Mouse (Mus musculus) hindbrain, embryonic 10.5 days (tissue): Measurements from ENCODE around the gene Muc3. TPM values are rescaled to one million over a fixed set of nuclear protein-coding genes. Genes with fewer than 3 reads are reported as not detected.
A peak's percentile ranks its signal among the peaks of the same experiment; 100 is the strongest.
"Not testable (repeated sequence)": the region's sequence is repeated elsewhere in the genome, so short reads cannot be mapped to it uniquely, and the experiment has no call there.

Source experiments
- DNase-seq: peaks from one replicate; pipeline ENCODE4 v3.0.0-alpha.2; 2017; ENCODE audit warnings: low spot score
- H3K27ac ChIP-seq: fragments of 300-500 bp; sonication (generic); 2 replicates; pipeline ENCODE4 v1.5.1; 2016; ENCODE audit warnings: mild to moderate bottlenecking, moderate library complexity
- H3K27me3 ChIP-seq: fragments of 300-500 bp; sonication (generic); 2 replicates; pipeline ENCODE4 v1.6.1; 2016; ENCODE audit warnings: mild to moderate bottlenecking; ENCODE audit not compliant: poor library complexity, insufficient read depth, severe bottlenecking
- H3K36me3 ChIP-seq: fragments of 300-500 bp; sonication (generic); 2 replicates; pipeline ENCODE4 v1.6.1; 2016; ENCODE audit warnings: mild to moderate bottlenecking, moderate library complexity
- H3K4me1 ChIP-seq: fragments of 300-500 bp; sonication (generic); replicated peaks from 2 replicates; pipeline ENCODE4 v1.6.1; 2016; ENCODE audit warnings: mild to moderate bottlenecking
- H3K4me3 ChIP-seq: fragments of 300-500 bp; sonication (generic); 2 replicates; pipeline ENCODE4 v1.5.1; 2016; ENCODE audit warnings: mild to moderate bottlenecking, moderate library complexity
- H3K9me3 ChIP-seq: fragments of 300-500 bp; sonication (generic); 2 replicates; pipeline ENCODE4 v1.6.1; 2016; ENCODE audit warnings: mild to moderate bottlenecking, moderate library complexity
- WGBS: fragments of 180-500 bp; shearing (Covaris S2); methylation state at CpG from one replicate; pipeline ENCODE4 v1.1.7; 2016; 5-methylcytosine and 5-hydroxymethylcytosine counted together
- polyA plus RNA-seq: library from polyadenylated mRNA; unstranded; fragments of >200 nt; fragmentation: Nextera tagmentation; extraction: Ambion mirVana; gene quantifications from 2 replicates; pipeline ENCODE4 v1.2.1, GENCODE M21; 2016

Muc3 gene
- polyA plus RNA-seq, 1 experiment from 2014 or later, result not detected

- not testable (repeated sequence) for H3K4me3 ChIP-seq, DNase-seq, H3K27ac ChIP-seq, H3K27me3 ChIP-seq, H3K9me3 ChIP-seq
- H3K4me1 ChIP-seq, result peaks cover 27% of the 10 kb centered on the region
- peaks cover 17% of the 10 kb centered on the region for H3K36me3 ChIP-seq
- 93% methylated on average over 3 of the region's 3 CpGs for WGBS
Measured at GRCm38 (mm10) chr5:137117994-137118393, 31.1 kb downstream of the Muc3 start.

- no peak for DNase-seq
- H3K27ac ChIP-seq, result no peak overlapping the region
- 79% methylated on average over 2 of the region's 2 CpGs for WGBS
- H3K27me3 ChIP-seq, result no peaks in the 10 kb centered on the region
- H3K36me3 ChIP-seq, result peaks cover 26% of the 10 kb centered on the region
- H3K4me3 ChIP-seq, result no peak overlapping the region
- H3K4me1 ChIP-seq, result peaks cover 20% of the 10 kb centered on the region
- peaks cover 8% of the 10 kb centered on the region; the same call in 1 of the 2 replicates for H3K9me3 ChIP-seq
Measured at GRCm38 (mm10) chr5:137116987-137117386, 32.1 kb downstream of the Muc3 start.

DNA sequence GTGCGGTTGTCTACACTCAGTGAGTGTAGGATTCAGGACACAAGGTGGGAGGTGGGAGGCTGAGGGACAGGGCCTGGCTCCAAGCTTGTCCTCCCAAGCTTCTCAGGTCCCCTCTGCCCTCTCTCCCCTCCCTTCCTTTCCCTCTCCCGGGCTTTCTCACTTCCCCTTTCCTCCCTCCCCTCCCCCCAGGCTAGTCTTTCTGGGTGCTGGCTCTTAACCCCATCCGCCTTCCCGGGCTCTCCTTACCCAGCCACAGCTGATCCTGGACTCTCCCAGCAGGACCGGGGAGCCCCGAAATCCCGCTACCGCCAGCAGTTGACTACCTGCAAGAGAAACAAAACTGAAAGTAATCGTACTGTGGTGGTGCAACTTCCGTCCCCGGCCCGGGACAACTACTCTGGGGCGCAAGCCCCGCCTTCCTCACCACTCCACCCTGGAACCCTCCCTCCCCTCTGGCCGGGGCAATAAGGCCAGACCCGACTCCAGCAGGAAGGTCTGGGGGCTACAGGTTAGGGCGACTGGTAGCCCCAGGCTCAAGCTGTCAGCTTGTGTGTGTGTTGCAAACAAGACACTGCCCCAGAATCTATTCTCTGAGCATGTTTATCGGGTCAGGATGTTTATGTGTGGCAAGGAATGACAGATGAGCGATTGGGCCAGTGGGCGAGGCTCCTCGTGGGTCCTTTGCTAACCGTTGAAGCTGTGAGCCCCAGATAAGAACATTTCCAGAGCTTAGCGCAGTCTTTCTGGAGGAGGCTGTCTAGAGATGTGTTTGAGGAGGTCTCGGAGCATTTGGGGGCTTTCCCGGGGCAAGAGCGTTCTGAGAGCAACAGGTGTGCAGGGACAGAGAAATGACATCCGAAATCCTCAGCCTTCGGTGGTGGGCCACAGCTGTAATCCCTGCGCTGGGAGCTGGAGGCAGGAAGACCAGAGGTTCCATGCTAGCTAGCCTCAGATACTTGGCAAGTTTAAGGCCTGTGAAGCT is 33.0 kb downstream of the Muc3 start, which contains the start of gene Trim56:
TSS of gene Trim56 (minus strand) at position 344 of the 982 bp plus-strand sequence.
- Histone ChIP-seq H3K36me3 (peaks cover 33% of the 10 kb centered on the region), H3K4me3 (peak within 1 kb of the TSS; percentile 72), H3K4me1 (peaks cover 20% of the 10 kb centered on the region), H3K27me3 (no peaks in the 10 kb centered on the region), H3K27ac (peak within 1 kb of the TSS; percentile 94), H3K9me3 (peaks cover 11% of the 10 kb centered on the region; the same call in 1 of the 2 replicates)
- peak; percentile 68 for DNase-seq
- 10% methylated on average over 29 of the region's 29 CpGs for WGBS

DNA sequence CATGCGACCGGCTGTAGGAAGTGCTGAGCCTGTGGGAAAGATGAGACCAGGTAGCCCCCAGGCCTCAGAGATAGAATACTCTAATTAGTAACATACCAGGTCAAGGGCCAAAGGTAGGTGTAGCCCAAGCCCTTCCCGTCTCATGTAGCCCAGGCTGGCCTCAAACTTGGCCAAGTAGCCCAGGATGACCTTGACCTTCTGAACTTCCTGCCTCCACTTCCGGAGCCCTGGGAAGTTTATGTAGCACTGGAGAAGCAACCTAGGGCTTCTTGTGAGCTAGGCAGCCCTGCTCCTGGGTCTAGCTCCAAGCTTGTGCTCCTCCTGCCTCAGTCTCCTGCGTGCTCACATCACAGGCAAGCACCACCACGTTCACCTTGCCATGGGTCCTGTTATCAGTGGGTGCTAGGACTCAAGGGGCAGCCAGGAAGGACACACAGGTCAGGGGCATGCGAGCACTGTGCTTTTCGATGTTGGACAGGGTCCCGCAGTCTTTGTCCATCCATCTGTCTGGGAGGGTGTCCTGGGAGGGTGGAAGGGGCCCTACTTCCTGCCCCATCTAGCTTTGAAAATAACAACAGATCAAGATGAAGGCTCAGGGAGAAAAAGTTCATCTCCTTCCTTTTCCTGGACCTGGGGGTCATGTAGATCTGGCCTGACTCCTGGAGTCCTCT is 34.1 kb downstream of the Muc3 start:
- DNase-seq, result no peak

DNA sequence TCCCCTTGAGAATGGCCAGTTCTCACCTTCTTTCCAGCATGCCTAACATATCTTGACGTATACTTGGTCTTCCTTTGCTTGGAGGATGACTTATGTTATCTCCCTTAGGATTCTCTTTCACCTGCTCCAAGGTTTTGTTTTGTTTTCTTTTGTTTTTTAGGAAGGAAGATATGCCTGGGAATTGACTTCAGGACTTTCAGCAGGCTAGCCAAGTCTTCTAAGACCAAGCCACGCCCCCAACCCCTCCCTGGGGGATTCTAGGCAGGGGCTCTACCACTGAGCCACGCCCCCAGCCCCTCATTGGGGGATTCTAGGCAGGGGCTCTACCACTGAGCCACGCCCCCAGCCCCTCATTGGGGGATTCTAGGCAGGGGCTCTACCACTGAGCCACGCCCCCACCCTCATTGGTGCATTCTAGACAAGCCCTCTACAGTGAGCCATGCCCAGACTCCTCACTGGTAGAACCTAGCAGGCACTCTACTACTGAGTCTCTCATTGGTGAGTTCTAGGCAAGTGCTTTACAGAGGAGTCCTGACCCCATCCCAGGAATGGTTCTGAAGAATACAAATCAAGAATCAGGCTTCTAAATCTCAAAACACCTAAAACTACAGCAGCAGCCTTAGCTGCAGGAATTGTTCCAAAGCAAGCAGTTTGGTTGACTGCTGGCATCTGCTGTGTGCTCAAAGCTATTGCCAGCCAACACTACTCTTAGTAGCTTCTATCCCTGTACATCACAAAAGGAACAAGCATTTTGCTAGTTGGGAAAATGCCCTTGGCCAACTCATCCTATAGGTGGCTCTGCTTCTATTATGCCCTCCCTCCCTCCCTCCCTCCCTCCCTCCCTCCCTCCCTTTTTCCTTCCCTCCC is 37.3 kb downstream of the Muc3 start:
- DNase-seq, result no peak
- Histone ChIP-seq H3K4me1 (peaks cover 25% of the 10 kb centered on the region), H3K36me3 (peaks cover 33% of the 10 kb centered on the region), H3K4me3 (no peak overlapping the region), H3K9me3 (peaks cover 13% of the 10 kb centered on the region; the same call in 1 of the 2 replicates), H3K27me3 (no peaks in the 10 kb centered on the region), H3K27ac (no peak overlapping the region)
- 78% methylated on average over 5 of the region's 5 CpGs for WGBS

More for the DNA sequence above, 34.1 kb downstream of the Muc3 start:
- H3K4me3 ChIP-seq, result peak overlapping the region; percentile 72
- H3K27ac ChIP-seq, result peak overlapping the region; percentile 94
- H3K27me3 ChIP-seq, result no peaks in the 10 kb centered on the region
- peaks cover 13% of the 10 kb centered on the region; the same call in 1 of the 2 replicates for H3K9me3 ChIP-seq
- peaks cover 33% of the 10 kb centered on the region for H3K36me3 ChIP-seq
- 81% methylated on average over 9 of the region's 9 CpGs for WGBS
- peaks cover 20% of the 10 kb centered on the region for H3K4me1 ChIP-seq

DNA sequence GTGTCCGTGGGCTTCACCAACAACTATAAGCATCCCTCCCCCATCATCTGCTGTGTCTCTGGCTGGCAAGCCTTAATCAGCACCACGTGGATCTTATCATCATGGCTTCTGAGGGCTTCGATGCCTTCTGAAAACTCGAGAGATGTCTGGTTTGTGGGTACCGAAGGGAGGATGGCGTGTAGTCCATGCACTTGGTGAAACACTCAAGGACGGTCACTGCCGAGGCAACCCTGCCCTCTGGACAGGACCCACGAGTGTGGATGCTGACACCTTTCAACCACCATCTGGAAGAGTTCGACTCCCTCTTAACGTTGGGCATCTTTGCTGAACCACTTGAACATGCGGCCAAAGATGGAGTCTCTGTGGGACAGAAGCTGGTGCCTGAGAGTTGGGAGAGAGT is 38.3 kb downstream of the Muc3 start:
- no peaks in the 10 kb centered on the region for H3K27me3 ChIP-seq
- H3K9me3 ChIP-seq, result peaks cover 13% of the 10 kb centered on the region; the same call in 1 of the 2 replicates
- 92% methylated on average over 12 of the region's 12 CpGs for WGBS
- DNase-seq, result no peak
- peaks cover 33% of the 10 kb centered on the region for H3K36me3 ChIP-seq
- no peak overlapping the region for H3K4me3 ChIP-seq
- no peak overlapping the region for H3K27ac ChIP-seq
- H3K4me1 ChIP-seq, result peaks cover 16% of the 10 kb centered on the region

- peaks cover 8% of the 10 kb centered on the region for H3K4me1 ChIP-seq
- no peak overlapping the region for H3K4me3 ChIP-seq
- no peak overlapping the region for H3K27ac ChIP-seq
- H3K9me3 ChIP-seq, result peaks cover 13% of the 10 kb centered on the region; the same call in 1 of the 2 replicates
- no peaks in the 10 kb centered on the region for H3K27me3 ChIP-seq
- peaks cover 33% of the 10 kb centered on the region for H3K36me3 ChIP-seq
- DNase-seq, result no peak
- WGBS, result 55% methylated on average over 25 of the region's 25 CpGs
Measured at GRCm38 (mm10) chr5:137109941-137110593, 39.1 kb downstream of the Muc3 start.

- 67% methylated on average over 6 of the region's 6 CpGs for WGBS
- Histone ChIP-seq H3K27ac (no peak overlapping the region), H3K4me1 (peaks cover 11% of the 10 kb centered on the region), H3K27me3 (no peaks in the 10 kb centered on the region), H3K9me3 (peaks cover 13% of the 10 kb centered on the region; the same call in 1 of the 2 replicates), H3K4me3 (no peak overlapping the region), H3K36me3 (peaks cover 16% of the 10 kb centered on the region)
- no peak for DNase-seq
Measured at GRCm38 (mm10) chr5:137108111-137108510, 41.0 kb downstream of the Muc3 start.

- Histone ChIP-seq H3K9me3 (peaks cover 10% of the 10 kb centered on the region; the same call in 1 of the 2 replicates), H3K4me3 (no peak overlapping the region), H3K36me3 (peaks cover 12% of the 10 kb centered on the region), H3K27me3 (no peaks in the 10 kb centered on the region), H3K27ac (no peak overlapping the region), H3K4me1 (peaks cover 15% of the 10 kb centered on the region)
- 84% methylated on average over 8 of the region's 8 CpGs for WGBS
- no peak for DNase-seq
Measured at GRCm38 (mm10) chr5:137107670-137108069, 41.5 kb downstream of the Muc3 start.

DNA sequence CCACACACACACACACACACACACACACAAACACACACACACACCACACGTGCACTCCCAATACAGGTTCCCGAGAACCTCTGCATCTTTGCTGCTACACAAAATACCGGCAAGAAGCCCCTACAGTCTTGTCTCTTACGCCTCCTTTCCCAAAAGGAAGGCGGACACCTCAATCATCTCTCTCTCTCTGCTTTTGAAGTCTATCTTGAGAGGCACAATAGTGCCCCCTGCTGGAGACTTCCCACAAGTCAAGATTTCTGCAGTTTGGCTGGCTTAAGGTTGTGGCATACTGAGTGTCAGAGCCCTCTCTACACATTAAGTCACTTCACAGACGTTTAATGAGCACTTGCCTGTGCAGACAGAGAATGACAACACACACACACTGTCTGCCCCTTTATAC is 42.1 kb downstream of the Muc3 start:
- peak; percentile 80 for DNase-seq
- Histone ChIP-seq H3K27ac (no peak overlapping the region), H3K4me3 (no peak overlapping the region; the same call in 1 of the 2 replicates), H3K9me3 (0 out of 2 replicates have a peak, but pooled peaks cover 5% of the 10 kb centered on the region), H3K36me3 (peaks cover 7% of the 10 kb centered on the region; the same call in 1 of the 2 replicates), H3K4me1 (peaks cover 16% of the 10 kb centered on the region), H3K27me3 (no peaks in the 10 kb centered on the region)
- 10% methylated on average over 6 of the region's 6 CpGs for WGBS

- 0 out of 2 replicates have a peak, but pooled peaks cover 5% of the 10 kb centered on the region for H3K9me3 ChIP-seq
- DNase-seq, result no peak
- WGBS, result 81% methylated on average over 4 of the region's 4 CpGs
Measured at GRCm38 (mm10) chr5:137106434-137106833, 42.7 kb downstream of the Muc3 start.

More at GRCm38 (mm10) chr5:137106434-137106833, 42.7 kb downstream of the Muc3 start:
- Histone ChIP-seq H3K27ac (no peak overlapping the region), H3K4me3 (no peak overlapping the region), H3K36me3 (peaks cover 2% of the 10 kb centered on the region; the same call in 1 of the 2 replicates), H3K4me1 (peaks cover 16% of the 10 kb centered on the region), H3K27me3 (no peaks in the 10 kb centered on the region)
